14 mouse cellular contexts compared by ENCODE assay signal in genomic region chr2:95891566-95891965, GRCm38 (mm10).
DNase-seq lines count a peak whose midpoint lies in the region; ATAC-seq and TF ChIP-seq lines count a peak whose summit lies in the region.
"Had no signal": no experiment of that assay in that cellular context is flagged by ENCODE, and none has a peak within 500 bp of the region (broad histone marks: within the 10 kb centered on the region; RNA-seq: fewer than 3 reads in every experiment).

No protein-coding gene starts in this region.

- H3K4me3 ChIP-seq in hindbrain, postnatal 0 days (ENCODE audit: low read length), result no peak overlapping the region
- no peak overlapping the region for H3K4me3 ChIP-seq in hindbrain, embryonic 10.5 days
- no peak overlapping the region for H3K4me3 ChIP-seq in forebrain, postnatal 0 days (ENCODE audit: low read depth, low read length)
- H3K4me3 ChIP-seq: hindbrain, embryonic 15.5 days; midbrain, embryonic 12.5 days had no signal

- no peak overlapping the region for H3K27ac ChIP-seq in hindbrain, postnatal 0 days
- no peak overlapping the region for H3K27ac ChIP-seq in hindbrain, embryonic 10.5 days
- H3K27ac ChIP-seq in forebrain, postnatal 0 days (ENCODE audit: low read depth, low read length), result no peak overlapping the region
- H3K27ac ChIP-seq: hindbrain, embryonic 15.5 days; midbrain, embryonic 12.5 days had no signal

- no peaks in the 10 kb centered on the region for H3K9me3 ChIP-seq in hindbrain, postnatal 0 days (ENCODE audit: low read length)
- H3K9me3 ChIP-seq in hindbrain, embryonic 10.5 days, result no peaks in the 10 kb centered on the region
- no peaks in the 10 kb centered on the region for H3K9me3 ChIP-seq in forebrain, postnatal 0 days (ENCODE audit: low read length)
- H3K9me3 ChIP-seq: hindbrain, embryonic 15.5 days; midbrain, embryonic 12.5 days had no signal

- peak; percentile 66 for DNase-seq in hindbrain, postnatal 0 days (ENCODE audit: low spot score)
- no peak for DNase-seq in hindbrain, embryonic 10.5 days (ENCODE audit: low spot score)
- DNase-seq in forebrain, postnatal 0 days, result peak; percentile 34
- peak; percentile 52 for DNase-seq in layer of hippocampus, adult 9-10 months (ENCODE audit: low spot score)
- DNase-seq in retina, postnatal 7 days (ENCODE audit: low read depth, low spot score), result peak; percentile 21
- DNase-seq in kidney, postnatal 4 days, result no peak
- DNase-seq in urinary bladder, postnatal 10 days (ENCODE audit: low spot score), result no peak
- DNase-seq: kidney, postnatal 25 days; lung, postnatal 10 days; thymus, postnatal 36 days had no signal

- H3K4me1 ChIP-seq in hindbrain, postnatal 0 days (ENCODE audit: insufficient read depth, low read length), result no peaks in the 10 kb centered on the region
- H3K4me1 ChIP-seq in hindbrain, embryonic 10.5 days (replicated peaks), result no peaks in the 10 kb centered on the region
- H3K4me1 ChIP-seq in forebrain, postnatal 0 days (ENCODE audit: insufficient read depth), result no peaks in the 10 kb centered on the region
- H3K4me1 ChIP-seq: hindbrain, embryonic 15.5 days; midbrain, embryonic 12.5 days had no signal

- H3K4me2 ChIP-seq in hindbrain, postnatal 0 days (ENCODE audit: low read depth, low read length), result no peak overlapping the region
- no peak overlapping the region for H3K4me2 ChIP-seq in forebrain, postnatal 0 days (ENCODE audit: low read depth)
- H3K4me2 ChIP-seq: heart, embryonic 11.5 days; hindbrain, embryonic 15.5 days; liver, embryonic 11.5 days; midbrain, embryonic 12.5 days had no signal

- H3K36me3 ChIP-seq in hindbrain, postnatal 0 days (ENCODE audit: insufficient read depth, low read length), result no peaks in the 10 kb centered on the region
- H3K36me3 ChIP-seq in hindbrain, embryonic 10.5 days, result no peaks in the 10 kb centered on the region
- no peaks in the 10 kb centered on the region for H3K36me3 ChIP-seq in forebrain, postnatal 0 days (ENCODE audit: insufficient read depth)
- H3K36me3 ChIP-seq: hindbrain, embryonic 15.5 days; midbrain, embryonic 12.5 days had no signal

- ATAC-seq in hindbrain, postnatal 0 days, result peak; percentile 49; the same call in 1 of the 2 replicates
- ATAC-seq in forebrain, postnatal 0 days, result peak; percentile 73

- 43% methylated on average over 2 of the region's 2 CpGs for WGBS in hindbrain, postnatal 0 days
- WGBS in hindbrain, embryonic 10.5 days, result 90% methylated on average over 2 of the region's 2 CpGs
- WGBS in forebrain, postnatal 0 days, result 57% methylated on average over 2 of the region's 2 CpGs

- no peak overlapping the region for H3K9ac ChIP-seq in hindbrain, postnatal 0 days (replicated peaks; ENCODE audit: low read length)
- H3K9ac ChIP-seq in forebrain, postnatal 0 days, result no peak overlapping the region
- H3K9ac ChIP-seq: hindbrain, embryonic 15.5 days; midbrain, embryonic 12.5 days had no signal

- no peak for TF ChIP-seq CTCF in hindbrain, postnatal 0 days (IDR thresholded peaks at IDR 0.05; ENCODE audit: low read depth)
- no peak for TF ChIP-seq CTCF in forebrain, postnatal 0 days (IDR thresholded peaks at IDR 0.05; ENCODE audit: low read depth)

- H3K27me3 ChIP-seq in hindbrain, postnatal 0 days (ENCODE audit: insufficient read depth, low read length), result no peaks in the 10 kb centered on the region
- H3K27me3 ChIP-seq in hindbrain, embryonic 10.5 days (ENCODE audit: insufficient read depth, poor library complexity, severe bottlenecking), result no peaks in the 10 kb centered on the region
- H3K27me3 ChIP-seq in forebrain, postnatal 0 days (ENCODE audit: insufficient read depth, low read length), result no peaks in the 10 kb centered on the region
- H3K27me3 ChIP-seq: hindbrain, embryonic 15.5 days; midbrain, embryonic 12.5 days had no signal

Comparison
In these comparisons a context has a peak if more than half of its experiments do, and no peak if none do; other contexts are left out.
1. DNase-seq: peak in hindbrain, postnatal 0 days (single experiment), forebrain, postnatal 0 days (single experiment), layer of hippocampus, adult 9-10 months (single experiment) and retina, postnatal 7 days (single experiment); none in hindbrain, embryonic 10.5 days (single experiment), kidney, postnatal 4 days (0 of 2) and urinary bladder, postnatal 10 days (single experiment).